Mouse (Mus musculus): ENCODE measurements at regions not wholly inside any gene's neighbourhood (a gene's known extent, or its start where the extent isn't known, plus 50 kb on each side); places are given as distances from the start of the nearest gene placed in this dataset.

- DNase-seq, result peak; percentile 22
Measured at GRCm38 (mm10) chrX:56276348-56276747, 63.7 kb upstream of the Gm773 start.

GRCm38 (mm10) chrX:56274170-56274569 is 61.5 kb upstream of the Gm773 start:
- DNase-seq, result peak; percentile 2

GRCm38 (mm10) chrX:56269706-56270105 is 57.0 kb upstream of the Gm773 start:
- no peak for DNase-seq
